Mouse (Mus musculus) limb, embryonic 11.5 days (tissue): Measurements from ENCODE around the gene Slco2a1. TPM values are rescaled to one million over a fixed set of nuclear protein-coding genes. Genes with fewer than 3 reads are reported as not detected.

Experiments used
- ATAC-seq: fragments of 200-750 bp; cut with Nextera tagmentation; 2 replicates; pipeline ENCODE4 v1.8.0; 2017; ENCODE audit warnings: low read depth; ENCODE audit not compliant: insufficient number of reproducible peaks, low FRiP score, low TSS enrichment
- DNase-seq: peaks from one replicate; pipeline ENCODE4 v3.0.0-alpha.2; 2015; ENCODE audit warnings: low spot score
- H3K27ac ChIP-seq: fragments of 300-500 bp; sonication (generic); replicated peaks from 2 replicates; pipeline ENCODE4 v1.5.1; 2014; ENCODE audit warnings: low read depth, mild to moderate bottlenecking, low read length
- H3K27me3 ChIP-seq: fragments of 300-500 bp; sonication (generic); 2 replicates; pipeline ENCODE4 v1.6.1; 2014; ENCODE audit warnings: mild to moderate bottlenecking, low read length, mixed read lengths; ENCODE audit not compliant: control insufficient read depth, insufficient read depth
- H3K36me3 ChIP-seq: fragments of 300-500 bp; sonication (generic); 2 replicates; pipeline ENCODE4 v1.6.1; 2014; ENCODE audit warnings: mild to moderate bottlenecking, low read length, moderate library complexity, mixed read lengths; ENCODE audit not compliant: control insufficient read depth, insufficient read depth
- H3K4me1 ChIP-seq: fragments of 300-500 bp; sonication (generic); 2 replicates; pipeline ENCODE4 v1.6.1; 2014; ENCODE audit warnings: low read length, mixed read lengths; ENCODE audit not compliant: control insufficient read depth, insufficient read depth
- H3K4me2 ChIP-seq: fragments of 300-500 bp; sonication (generic); 2 replicates; pipeline ENCODE4 v1.6.1; 2014; ENCODE audit warnings: low read depth, mild to moderate bottlenecking, moderate library complexity; ENCODE audit not compliant: severe bottlenecking
- H3K4me3 ChIP-seq: fragments of 300-500 bp; sonication (generic); 2 replicates; pipeline ENCODE4 v1.5.1; 2014; ENCODE audit warnings: low read depth, low read length
- H3K9ac ChIP-seq: fragments of 300-500 bp; sonication (generic); 2 replicates; pipeline ENCODE4 v1.6.1; 2014; ENCODE audit warnings: mild to moderate bottlenecking, low read length
- H3K9me3 ChIP-seq: fragments of 300-500 bp; sonication (generic); 2 replicates; pipeline ENCODE4 v1.6.1; 2016; ENCODE audit warnings: low read length; ENCODE audit not compliant: control insufficient read depth
- WGBS: fragments of 180-500 bp; shearing (Covaris S2); extraction: QIAGEN DNeasy Blood & Tissue Kit; methylation state at CpG from one replicate; pipeline ENCODE4 v1.1.7; 2014; 5-methylcytosine and 5-hydroxymethylcytosine counted together
- polyA plus RNA-seq: library from polyadenylated mRNA; unstranded; fragments of >200 nt; fragmentation: Nextera tagmentation; extraction: Ambion mirVana; gene quantifications from 2 replicates; pipeline ENCODE4 v1.2.1, GENCODE M21; 2014

Gene Slco2a1
- polyA plus RNA-seq: 0.54 and 0.60 TPM in 2 replicates

- Histone ChIP-seq H3K36me3 (no peaks in the 10 kb centered on the region), H3K9me3 (no peaks in the 10 kb centered on the region), H3K9ac (no peak within 1 kb of the TSS), H3K4me2 (no peak within 1 kb of the TSS), H3K4me3 (no peak within 1 kb of the TSS), H3K27ac (no peak within 1 kb of the TSS), H3K4me1 (no peaks in the 10 kb centered on the region), H3K27me3 (no peaks in the 10 kb centered on the region)
- 89% methylated on average over 8 of the region's 8 CpGs for WGBS
- ATAC-seq (no peak), DNase-seq (no peak)
Measured at GRCm38 (mm10) chr9:102988462-102988861, at the start of gene Slco2a1. Gene Slco2a1, plus strand, starts transcription at chr9:102988712.

GRCm38 (mm10) chr9:102942221-102942620, 46.3 kb upstream of the Slco2a1 start:
- no peak for DNase-seq
- Histone ChIP-seq H3K4me2 (no peak overlapping the region), H3K9me3 (no peaks in the 10 kb centered on the region), H3K4me1 (no peaks in the 10 kb centered on the region), H3K9ac (no peak overlapping the region), H3K27me3 (no peaks in the 10 kb centered on the region), H3K36me3 (no peaks in the 10 kb centered on the region), H3K4me3 (no peak overlapping the region), H3K27ac (no peak overlapping the region)
- 72% methylated on average over 4 of the region's 4 CpGs for WGBS
- ATAC-seq: no peak

- 90% methylated on average over 9 of the region's 9 CpGs for WGBS
- Histone ChIP-seq H3K27me3 (no peaks in the 10 kb centered on the region), H3K9me3 (no peaks in the 10 kb centered on the region), H3K4me3 (no peak overlapping the region), H3K36me3 (no peaks in the 10 kb centered on the region), H3K27ac (no peak overlapping the region), H3K9ac (no peak overlapping the region), H3K4me2 (no peak overlapping the region), H3K4me1 (no peaks in the 10 kb centered on the region)
- ATAC-seq (no peak), DNase-seq (no peak)
Measured at GRCm38 (mm10) chr9:102944891-102945290, 43.6 kb upstream of the Slco2a1 start.

- DNase-seq (no peak), ATAC-seq (no peak)
- WGBS: 84% methylated on average over 12 of the region's 12 CpGs
- Histone ChIP-seq H3K27ac (no peak overlapping the region), H3K4me3 (no peak overlapping the region), H3K36me3 (no peaks in the 10 kb centered on the region), H3K4me2 (no peak overlapping the region), H3K9ac (no peak overlapping the region), H3K4me1 (no peaks in the 10 kb centered on the region), H3K9me3 (no peaks in the 10 kb centered on the region), H3K27me3 (no peaks in the 10 kb centered on the region)
Measured at GRCm38 (mm10) chr9:102946469-102947015, 42.0 kb upstream of the Slco2a1 start.

- H3K36me3 ChIP-seq: no peaks in the 10 kb centered on the region
- no peak for ATAC-seq
- 85% methylated on average over 5 of the region's 5 CpGs for WGBS
- no peak for DNase-seq
- H3K27ac ChIP-seq: no peak overlapping the region
- H3K4me2 ChIP-seq: no peak overlapping the region
- no peaks in the 10 kb centered on the region for H3K27me3 ChIP-seq
- H3K4me1 ChIP-seq: no peaks in the 10 kb centered on the region
- H3K9ac ChIP-seq: no peak overlapping the region
- no peaks in the 10 kb centered on the region for H3K9me3 ChIP-seq
- no peak overlapping the region for H3K4me3 ChIP-seq
Measured at GRCm38 (mm10) chr9:102948706-102949105, 39.8 kb upstream of the Slco2a1 start.

- 85% methylated on average over 9 of the region's 9 CpGs for WGBS
- Histone ChIP-seq H3K27ac (no peak overlapping the region), H3K9me3 (no peaks in the 10 kb centered on the region), H3K36me3 (no peaks in the 10 kb centered on the region), H3K27me3 (no peaks in the 10 kb centered on the region), H3K4me1 (no peaks in the 10 kb centered on the region), H3K4me2 (no peak overlapping the region), H3K9ac (no peak overlapping the region), H3K4me3 (no peak overlapping the region)
- ATAC-seq (no peak), DNase-seq (no peak)
Measured at GRCm38 (mm10) chr9:102951091-102951994, 37.2 kb upstream of the Slco2a1 start.

GRCm38 (mm10) chr9:102955866-102956265, 32.6 kb upstream of the Slco2a1 start:
- no peak overlapping the region for H3K4me3 ChIP-seq
- H3K9me3 ChIP-seq: no peaks in the 10 kb centered on the region
- no peak overlapping the region for H3K9ac ChIP-seq
- H3K27ac ChIP-seq: no peak overlapping the region
- 78% methylated on average over 3 of the region's 3 CpGs for WGBS
- DNase-seq: no peak
- no peak overlapping the region for H3K4me2 ChIP-seq
- H3K36me3 ChIP-seq: no peaks in the 10 kb centered on the region
- no peaks in the 10 kb centered on the region for H3K27me3 ChIP-seq
- H3K4me1 ChIP-seq: no peaks in the 10 kb centered on the region
- no peak for ATAC-seq

GRCm38 (mm10) chr9:102958703-102959102, 29.8 kb upstream of the Slco2a1 start:
- H3K27me3 ChIP-seq: no peaks in the 10 kb centered on the region
- H3K4me1 ChIP-seq: peaks cover 3% of the 10 kb centered on the region
- ATAC-seq (no peak), DNase-seq (no peak)
- H3K9me3 ChIP-seq: no peaks in the 10 kb centered on the region
- no peaks in the 10 kb centered on the region for H3K36me3 ChIP-seq
- H3K4me3 ChIP-seq: no peak overlapping the region
- H3K4me2 ChIP-seq: no peak overlapping the region
- H3K9ac ChIP-seq: no peak overlapping the region
- no peak overlapping the region for H3K27ac ChIP-seq
- WGBS: 76% methylated on average over 6 of the region's 6 CpGs
